Mouse (Mus musculus) cerebellum, adult 2 months (tissue): ENCODE measurements at regions not wholly inside any gene's neighbourhood (a gene's known extent, or its start where the extent isn't known, plus 50 kb on each side); places are given as distances from the start of the nearest gene placed in this dataset.

Source experiments
- CTCF ChIP-seq: fragments of 200-500 bp; IDR thresholded peaks from 2 replicates; pipeline ENCODE4 v1.5.1; 2011; ENCODE audit warnings: low read depth, mild to moderate bottlenecking, control low read depth, low read length, moderate library complexity, borderline replicate concordance; ENCODE audit not compliant: insufficient read depth
- POLR2A ChIP-seq: fragments of 200-500 bp; IDR thresholded peaks from 2 replicates; pipeline ENCODE4 v1.6.1; 2011; ENCODE audit warnings: low read length, control low read depth, borderline replicate concordance; ENCODE audit not compliant: insufficient read depth

GRCm38 (mm10) chr9:87861588-87861987 lies 130.5 kb upstream of the Tbx18 start:
- TF ChIP-seq POLR2A: no peak
- no peak for TF ChIP-seq CTCF
